Mouse (Mus musculus) liver, embryonic 14.5 days (tissue): ENCODE results near the gene Cox10.

Source experiments
- CTCF ChIP-seq: IDR thresholded peaks from 2 replicates; pipeline ENCODE4 v1.5.1; 2016; ENCODE audit warnings: antibody characterized with exemption, low read depth, control low read depth
- EP300 ChIP-seq: IDR thresholded peaks from 2 replicates; pipeline ENCODE4 v1.6.1; 2016; ENCODE audit warnings: antibody characterized with exemption, low read depth

DNA sequence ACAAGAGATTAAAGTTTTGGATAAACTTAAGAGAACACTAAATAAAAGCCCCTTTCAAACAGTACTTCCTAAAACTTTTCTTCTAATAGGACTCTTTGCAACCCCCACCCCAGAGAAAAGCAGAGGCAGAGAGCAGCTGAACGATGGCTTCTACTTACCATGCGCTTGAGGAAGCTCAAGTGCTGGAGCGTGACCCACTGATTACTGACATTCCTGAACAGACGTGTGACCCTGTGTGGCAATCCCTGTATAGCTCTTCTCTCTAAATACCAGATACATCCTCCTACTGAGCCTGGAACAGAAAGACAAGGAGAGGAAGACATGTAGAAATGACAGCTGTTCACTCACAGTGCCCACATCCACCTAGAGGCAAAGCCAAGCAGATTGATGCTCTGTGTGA, 5.9 kb downstream of the Cox10 start:
- TF ChIP-seq EP300 (no peak), CTCF (no peak)
